Mouse (Mus musculus) lung, adult 2 months (tissue): Measurements from ENCODE around the gene Gramd1b. TPM values are rescaled to one million over a fixed set of nuclear protein-coding genes. Genes with fewer than 3 reads are reported as not detected.
A peak's percentile ranks its signal among the peaks of the same experiment; 100 is the strongest.

Source experiments
- DNase-seq: peaks from one replicate; pipeline ENCODE4 v3.0.0; 2022
- H3K4me1 ChIP-seq: fragments of 200-500 bp; 2 replicates; pipeline ENCODE4 v1.6.1; 2011; ENCODE audit warnings: low read length; ENCODE audit not compliant: control insufficient read depth, insufficient read depth
- H3K4me3 ChIP-seq: fragments of 200-500 bp; replicated peaks from 2 replicates; pipeline ENCODE3; 2011; ENCODE audit warnings: low read depth, mild to moderate bottlenecking, control low read depth, low read length; ENCODE audit errors: extremely low read depth
- CTCF ChIP-seq: fragments of 200-500 bp; IDR thresholded peaks from 2 replicates; pipeline ENCODE4 v1.5.1; 2011; ENCODE audit warnings: mild to moderate bottlenecking, low read length, control low read depth; ENCODE audit not compliant: insufficient read depth
- POLR2A ChIP-seq: fragments of 200-500 bp; IDR thresholded peaks from 2 replicates; pipeline ENCODE4 v1.6.1; 2011; ENCODE audit warnings: low read depth, mild to moderate bottlenecking, control low read depth, low read length, borderline replicate concordance; ENCODE audit errors: extremely low read depth
- WGBS: fragments of 180-500 bp; shearing (Covaris S2); methylation state at CpG from one replicate; pipeline ENCODE4 v1.1.7; 2018; 5-methylcytosine and 5-hydroxymethylcytosine counted together
- polyA plus RNA-seq: library from polyadenylated mRNA; depleted of rRNA; stranded (reverse); fragments of >200 nt; gene quantifications from 2 replicates; pipeline ENCODE4 v1.2.3, GENCODE M21; 2012

Gramd1b gene
- polyA plus RNA-seq, 1 experiment, result 19.0 TPM

DNA sequence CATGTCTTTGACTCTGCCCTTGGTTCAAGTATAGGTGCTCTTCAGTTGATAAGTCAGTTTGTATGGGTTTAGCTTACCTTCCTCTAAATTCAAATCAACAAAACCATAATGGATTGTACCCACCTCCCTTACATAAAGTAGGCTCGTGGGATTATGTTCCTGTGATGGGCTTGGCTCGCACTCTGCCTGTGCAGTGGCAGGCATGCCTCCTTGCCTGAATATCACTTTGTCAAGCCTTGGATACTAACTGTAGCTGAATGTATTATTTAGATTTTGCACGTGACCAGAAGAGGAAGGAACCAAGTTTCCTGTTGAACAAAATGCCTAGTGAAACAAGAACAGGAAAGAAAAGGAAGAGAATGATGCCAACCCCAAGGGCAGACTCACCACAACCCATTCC lies 260.1 kb downstream of the Gramd1b start:
- TF ChIP-seq CTCF (no peak), POLR2A (peak; percentile 8; the same call in 1 of the 2 replicates)
- H3K4me3 ChIP-seq, result no peak overlapping the region
- 34% methylated on average over 3 of the region's 3 CpGs for WGBS
- H3K4me1 ChIP-seq, result peaks cover 4% of the 10 kb centered on the region; the same call in 1 of the 2 replicates
- no peak for DNase-seq

DNA sequence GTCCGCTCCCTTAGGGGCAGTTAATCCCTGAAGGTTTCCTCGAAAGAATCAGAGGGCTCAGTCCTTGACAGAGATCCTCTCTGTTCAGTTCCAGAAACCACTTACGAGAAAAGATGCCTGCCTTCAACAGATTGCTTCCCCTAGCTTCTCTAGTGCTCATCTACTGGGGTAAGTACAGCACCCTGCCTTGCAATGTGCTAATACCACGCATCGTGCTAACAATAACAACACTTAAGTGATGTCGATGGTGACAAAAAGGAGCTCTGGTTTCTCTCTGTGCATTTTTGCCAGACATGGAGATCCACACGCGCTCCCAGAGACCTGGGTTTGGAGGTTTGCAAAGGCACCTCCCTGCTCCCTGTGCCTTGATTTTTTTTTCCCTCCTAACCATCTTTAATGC lies 261.3 kb downstream of the Gramd1b start:
- no peak for TF ChIP-seq POLR2A
- TF ChIP-seq CTCF, result no peak
- no peak for DNase-seq
- 17% methylated on average over 8 of the region's 8 CpGs for WGBS
- Histone ChIP-seq H3K4me1 (peaks cover 4% of the 10 kb centered on the region; the same call in 1 of the 2 replicates), H3K4me3 (peak overlapping the region; percentile 67)

DNA sequence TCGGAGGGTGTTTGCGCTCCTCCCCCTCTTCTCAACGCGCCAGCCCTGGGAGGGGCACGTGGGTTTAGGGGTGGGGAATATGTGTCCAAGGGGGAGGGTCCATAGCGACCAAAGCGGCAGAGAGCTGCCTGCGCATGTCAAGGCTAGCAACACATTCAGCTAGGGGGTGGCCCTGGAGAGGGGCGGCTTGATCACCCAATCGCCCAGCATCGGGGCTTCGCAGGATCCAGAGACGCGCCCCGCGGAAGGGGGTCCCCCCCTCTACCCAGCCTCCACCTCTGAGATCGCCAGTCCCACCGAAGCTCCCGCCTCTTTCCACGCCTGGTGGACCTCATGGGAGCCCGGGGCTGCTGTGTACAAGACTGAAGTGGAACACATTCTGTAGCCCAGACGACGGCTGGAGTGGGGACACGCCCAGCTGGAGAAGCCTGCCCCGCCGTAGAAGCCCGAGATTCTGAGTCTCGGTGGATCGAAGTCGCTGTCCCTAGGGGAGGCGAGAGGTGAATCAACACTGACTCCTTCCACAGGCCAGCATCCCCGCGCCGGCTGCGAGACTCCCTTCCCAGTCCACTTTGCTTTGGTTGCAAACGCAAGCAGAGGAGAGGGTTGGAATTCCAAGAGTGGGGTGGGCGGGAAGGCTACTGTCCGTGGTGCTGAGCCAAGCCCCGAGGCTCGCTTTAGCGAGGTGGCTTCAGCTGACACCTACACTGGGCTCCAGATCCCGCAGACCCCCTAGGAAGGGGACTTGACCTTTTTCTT lies 261.9 kb downstream of the Gramd1b start, which contains the start of gene Scn3b:
TSS of gene Scn3b (plus strand) at position 115 of the 759 bp plus-strand sequence.
- TF ChIP-seq POLR2A, result no peak
- TF ChIP-seq CTCF, result no peak
- 1% methylated on average over 42 of the region's 42 CpGs for WGBS
- peak; percentile 48 for DNase-seq
- H3K4me3 ChIP-seq, result peak within 1 kb of the TSS; percentile 67
- H3K4me1 ChIP-seq, result peaks cover 4% of the 10 kb centered on the region; the same call in 1 of the 2 replicates

DNA sequence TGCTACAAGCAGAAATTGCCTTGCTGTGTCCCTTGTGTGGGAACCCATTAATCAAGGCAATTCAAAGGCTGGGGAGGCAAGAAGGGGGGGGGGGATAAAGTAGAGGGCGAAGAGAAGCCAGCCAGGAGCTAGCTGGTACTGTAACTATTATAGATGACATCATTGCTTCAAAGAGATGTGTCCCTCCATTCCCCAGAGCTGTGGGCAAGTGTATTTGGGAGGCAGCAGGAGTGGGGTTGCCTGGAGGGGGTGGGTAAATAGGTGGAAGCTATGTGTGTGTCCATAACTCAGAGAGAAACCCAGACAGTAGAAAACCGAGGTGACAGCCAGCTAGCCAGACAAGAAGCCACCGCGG lies 262.5 kb downstream of the Gramd1b start:
- no peak for DNase-seq
- peaks cover 6% of the 10 kb centered on the region for H3K4me1 ChIP-seq
- H3K4me3 ChIP-seq, result peak overlapping the region; percentile 67
- no peak for TF ChIP-seq POLR2A
- TF ChIP-seq CTCF, result no peak
- 6% methylated on average over 4 of the region's 4 CpGs for WGBS

DNA sequence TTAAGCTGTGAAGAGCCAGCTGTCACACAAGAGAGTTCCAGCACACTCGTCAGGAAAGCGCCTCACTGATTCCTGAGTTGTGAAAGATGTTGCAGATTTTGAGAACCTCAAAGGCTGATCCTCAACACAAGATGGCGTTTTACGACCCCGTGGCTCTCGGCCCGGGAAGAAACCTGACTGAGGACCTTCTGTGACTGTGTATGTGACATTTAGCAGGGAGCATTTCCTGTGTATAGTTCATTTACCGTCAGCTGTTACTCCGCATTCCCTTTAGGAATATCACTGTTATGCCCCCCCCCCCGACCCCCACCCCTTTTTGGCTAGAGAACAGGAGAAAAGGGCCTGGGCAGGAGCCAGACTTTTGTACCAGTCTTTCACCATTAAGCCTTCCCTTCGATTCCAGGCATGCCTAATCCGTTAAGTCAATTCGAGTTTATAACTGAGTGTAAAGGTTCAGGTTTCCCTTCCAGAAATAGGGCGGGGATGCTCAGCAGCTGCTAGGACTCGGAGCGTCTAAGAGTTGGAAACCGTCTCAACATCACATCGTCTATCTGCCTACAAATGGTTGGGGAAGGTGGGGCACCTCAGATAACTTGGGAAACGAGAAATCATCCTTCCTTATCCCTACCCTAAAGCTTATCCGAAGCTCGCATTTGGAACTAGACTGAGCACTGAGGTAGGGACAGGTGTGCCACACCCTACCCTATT lies 263.0 kb downstream of the Gramd1b start:
- TF ChIP-seq CTCF (no peak), POLR2A (no peak)
- H3K4me3 ChIP-seq, result no peak overlapping the region
- DNase-seq, result no peak
- 12% methylated on average over 21 of the region's 21 CpGs for whole genome bisulfite sequencing
- H3K4me1 ChIP-seq, result peaks cover 6% of the 10 kb centered on the region

DNA sequence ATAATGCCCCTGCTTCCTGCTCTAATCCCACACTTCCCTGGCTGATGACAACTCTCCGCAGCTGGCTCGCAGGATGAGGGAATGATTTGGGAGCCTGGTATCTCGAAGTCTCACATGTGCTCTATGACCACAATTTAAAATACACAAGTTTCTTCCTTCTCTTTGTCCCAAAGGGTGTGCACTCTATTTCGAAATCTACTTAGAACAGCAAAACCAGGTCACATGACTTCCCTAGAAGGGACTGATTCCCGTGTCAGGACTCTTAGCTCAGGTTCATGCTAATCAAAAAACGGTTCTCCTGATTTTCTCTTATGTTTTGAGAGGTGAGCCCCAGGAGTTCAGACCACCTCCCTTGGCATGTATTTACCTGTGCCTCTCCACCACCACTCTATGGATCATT lies 267.3 kb downstream of the Gramd1b start:
- H3K4me3 ChIP-seq, result no peak overlapping the region
- H3K4me1 ChIP-seq, result peaks cover 2% of the 10 kb centered on the region
- no peak for DNase-seq
- no peak for TF ChIP-seq POLR2A
- no peak for TF ChIP-seq CTCF
- WGBS, result 27% methylated on average over 6 of the region's 6 CpGs

DNA sequence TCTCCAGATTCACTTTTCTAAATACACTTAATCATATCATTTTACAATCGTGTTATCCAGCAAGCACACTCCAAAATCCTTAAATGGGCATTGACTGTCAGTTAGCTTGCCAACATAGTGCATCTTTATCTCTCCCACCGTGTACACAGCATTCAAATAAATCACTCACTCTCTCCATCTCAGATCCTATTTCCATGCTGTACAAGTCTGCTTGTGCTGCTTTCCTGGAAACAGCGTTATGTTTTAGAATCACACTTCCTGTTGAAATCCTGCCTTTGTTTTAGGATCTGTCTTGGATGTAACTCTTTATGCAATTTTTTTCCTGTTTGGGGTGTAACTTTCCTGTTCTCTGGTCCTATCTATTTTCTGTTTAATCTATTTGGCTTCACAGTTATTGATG lies 278.7 kb downstream of the Gramd1b start:
- 28% methylated on average over 3 of the region's 3 CpGs for WGBS
- TF ChIP-seq CTCF (no peak), POLR2A (no peak)
- H3K4me3 ChIP-seq, result no peak overlapping the region
- DNase-seq, result no peak
- peaks cover 4% of the 10 kb centered on the region; the same call in 1 of the 2 replicates for H3K4me1 ChIP-seq

DNA sequence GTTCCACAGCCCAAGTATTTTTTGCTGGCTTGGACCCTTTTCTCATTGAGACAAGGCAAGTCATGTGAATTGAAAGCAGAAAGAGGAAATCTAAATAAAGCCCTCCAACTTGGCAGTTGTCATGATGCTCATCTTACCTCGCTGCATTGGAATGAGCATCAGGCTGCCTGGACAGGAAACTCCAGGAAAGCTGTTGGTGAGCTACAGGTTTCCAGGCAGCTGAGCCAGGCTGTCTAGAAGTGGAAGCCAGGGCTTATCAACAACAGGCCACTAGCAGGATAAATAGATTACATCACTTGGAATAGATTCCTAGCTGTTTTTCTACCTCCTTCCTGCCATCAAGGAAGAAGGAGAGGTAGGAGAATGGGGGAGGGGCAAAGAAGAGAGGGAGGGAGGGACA lies 282.1 kb downstream of the Gramd1b start:
- no peak for DNase-seq
- no peak overlapping the region for H3K4me3 ChIP-seq
- WGBS, result 33% methylated on average over 1 of the region's 1 CpGs
- H3K4me1 ChIP-seq, result peaks cover 4% of the 10 kb centered on the region; the same call in 1 of the 2 replicates
- TF ChIP-seq CTCF (no peak), POLR2A (no peak)

DNA sequence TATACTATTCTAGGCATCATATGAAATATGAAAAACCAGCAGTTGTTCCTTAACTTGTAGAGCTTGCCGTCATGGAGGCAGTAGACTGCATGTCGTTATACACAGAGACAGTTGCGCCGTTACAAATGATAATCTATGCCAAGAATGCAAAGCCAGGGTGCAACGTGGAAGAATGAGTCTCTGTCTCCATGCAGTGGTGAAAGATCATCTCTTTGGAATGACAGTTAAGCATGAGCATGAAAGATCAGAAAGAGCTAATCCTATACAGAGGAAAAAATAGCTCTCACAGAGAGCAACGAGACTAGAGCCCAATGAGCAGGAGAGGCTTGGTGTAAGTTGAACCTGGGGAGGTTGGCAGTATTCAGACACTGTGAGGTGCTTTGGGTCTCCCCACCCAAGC lies 284.5 kb downstream of the Gramd1b start:
- TF ChIP-seq POLR2A (no peak), CTCF (no peak)
- peaks cover 4% of the 10 kb centered on the region; the same call in 1 of the 2 replicates for H3K4me1 ChIP-seq

More for the DNA sequence above, 284.5 kb downstream of the Gramd1b start:
- no peak for DNase-seq
- no peak overlapping the region for H3K4me3 ChIP-seq
- WGBS, result 75% methylated on average over 6 of the region's 6 CpGs
